Mouse (Mus musculus) hindbrain, embryonic 11.5 days (tissue): Measurements from ENCODE around the gene Fhl3. TPM values are rescaled to one million over a fixed set of nuclear protein-coding genes. Genes with fewer than 3 reads are reported as not detected.

Experiments
- ATAC-seq: fragments of 200-750 bp; cut with Nextera tagmentation; 2 replicates; pipeline ENCODE4 v1.8.0; 2017; ENCODE audit warnings: mild to moderate bottlenecking, moderate TSS enrichment, moderate library complexity; ENCODE audit not compliant: low FRiP score
- DNase-seq: peaks from one replicate; pipeline ENCODE4 v3.0.0-alpha.2; 2015; ENCODE audit warnings: low spot score
- H3K27ac ChIP-seq: fragments of 300-500 bp; sonication (generic); 2 replicates; pipeline ENCODE4 v1.5.1; 2014; ENCODE audit warnings: mild to moderate bottlenecking, low read depth, low read length
- H3K27me3 ChIP-seq: fragments of 300-500 bp; sonication (generic); 2 replicates; pipeline ENCODE4 v1.6.1; 2014; ENCODE audit warnings: mild to moderate bottlenecking, low read length, moderate library complexity, mixed read lengths; ENCODE audit not compliant: control insufficient read depth, insufficient read depth
- H3K36me3 ChIP-seq: fragments of 300-500 bp; sonication (generic); 2 replicates; pipeline ENCODE4 v1.6.1; 2014; ENCODE audit warnings: mild to moderate bottlenecking, low read length, moderate library complexity, mixed read lengths; ENCODE audit not compliant: control insufficient read depth, insufficient read depth
- H3K4me1 ChIP-seq: fragments of 300-500 bp; sonication (generic); replicated peaks from 2 replicates; pipeline ENCODE4 v1.6.1; 2014; ENCODE audit warnings: low read length, mixed read lengths; ENCODE audit not compliant: control insufficient read depth, insufficient read depth
- H3K4me2 ChIP-seq: fragments of 300-500 bp; sonication (generic); replicated peaks from 2 replicates; pipeline ENCODE4 v1.6.1; 2014; ENCODE audit warnings: mild to moderate bottlenecking, low read depth, low read length
- H3K4me3 ChIP-seq: fragments of 300-500 bp; sonication (generic); 2 replicates; pipeline ENCODE4 v1.5.1; 2014; ENCODE audit warnings: low read depth, low read length
- H3K9ac ChIP-seq: fragments of 300-500 bp; sonication (generic); 2 replicates; pipeline ENCODE4 v1.6.1; 2014; ENCODE audit warnings: low read depth, low read length
- H3K9me3 ChIP-seq: fragments of 300-500 bp; sonication (generic); 2 replicates; pipeline ENCODE4 v1.6.1; 2016; ENCODE audit warnings: low read length; ENCODE audit not compliant: control insufficient read depth
- WGBS: fragments of 180-500 bp; shearing (Covaris S2); extraction: QIAGEN DNeasy Blood & Tissue Kit; methylation state at CpG from one replicate; pipeline ENCODE4 v1.1.7; 2014; 5-methylcytosine and 5-hydroxymethylcytosine counted together
- microRNA counts: library from miRNA; unstranded; fragments of <30 nt; microRNA quantifications from one replicate; lab custom pipeline; 2015
- polyA plus RNA-seq: library from polyadenylated mRNA; unstranded; fragments of >200 nt; fragmentation: Nextera tagmentation; extraction: Ambion mirVana; gene quantifications from 2 replicates; pipeline ENCODE4 v1.2.1, GENCODE M21; 2014

Fhl3 gene
- polyA plus RNA-seq, 1 experiment from 2014 or later, result 4.7 TPM

DNA sequence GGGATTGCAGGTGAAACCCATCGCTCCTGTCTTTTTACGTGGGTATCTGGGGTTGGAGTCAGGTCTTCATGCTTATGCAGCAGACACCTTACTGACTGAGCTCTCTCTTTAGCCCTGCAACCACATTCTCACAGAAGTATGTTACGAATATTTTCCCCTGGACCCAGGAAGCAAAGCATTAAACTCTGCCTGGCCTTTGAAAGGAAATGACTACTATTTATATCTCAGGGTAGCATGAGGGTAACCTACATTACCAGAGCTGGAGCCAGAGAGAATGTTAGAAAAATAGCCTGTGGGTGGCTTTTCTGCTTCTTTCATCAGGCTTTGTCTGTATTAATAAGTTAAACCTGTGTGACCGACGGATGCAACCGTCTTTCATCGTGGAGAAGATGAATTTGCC lies 55.0 kb downstream of the Fhl3 start:
- 76% methylated on average over 7 of the region's 7 CpGs for WGBS
- H3K4me3 ChIP-seq, result no peak overlapping the region
- ATAC-seq, result no peak
- no peak overlapping the region for H3K4me2 ChIP-seq
- no peaks in the 10 kb centered on the region for H3K36me3 ChIP-seq
- no peak overlapping the region for H3K27ac ChIP-seq
- H3K9me3 ChIP-seq, result no peaks in the 10 kb centered on the region
- no peaks in the 10 kb centered on the region; the same call in 1 of the 2 replicates for H3K4me1 ChIP-seq
- H3K27me3 ChIP-seq, result no peaks in the 10 kb centered on the region
- H3K9ac ChIP-seq, result no peak overlapping the region
- no peak for DNase-seq

MicroRNA genes within 50 kb of the gene (microRNA counts, 519-probe panel; counts per million panel counts)
- microRNA mmu-miR-697 (lab: Ali Mortazavi, UCI) (not detected), microRNA mmu-miR-698 (lab: Ali Mortazavi, UCI) (not detected)

Other genes starting within 250 kb of the Fhl3 start
- 0.40 and 0.53 TPM in 2 replicates for gene 3100002H09Rik, start 89.9 kb upstream of the Fhl3 start, polyA plus RNA-seq
- 17.4 and 18.8 TPM in 2 replicates for gene Pou3f1, start 43.9 kb upstream of the Fhl3 start, polyA plus RNA-seq
- gene Utp11, start 7.1 kb upstream of the Fhl3 start, polyA plus RNA-seq, result 65.8 and 67.5 TPM in 2 replicates
- 197 and 210 TPM in 2 replicates for gene Sf3a3, start 14.1 kb downstream of the Fhl3 start, polyA plus RNA-seq
- 24.9 and 32.3 TPM in 2 replicates for gene Inpp5b, start 41.1 kb downstream of the Fhl3 start, polyA plus RNA-seq
- gene Mtf1, start 101.4 kb downstream of the Fhl3 start, polyA plus RNA-seq, result 15.1 and 15.9 TPM in 2 replicates
- gene Yrdc, start 150.0 kb downstream of the Fhl3 start, polyA plus RNA-seq, result 44.0 and 50.8 TPM in 2 replicates
- 55.0 and 55.9 TPM in 2 replicates for gene 1110065P20Rik, start 150.5 kb downstream of the Fhl3 start, polyA plus RNA-seq
- gene Maneal, start 161.5 kb downstream of the Fhl3 start, polyA plus RNA-seq, result 10.0 and 10.3 TPM in 2 replicates
- gene Epha10, start 180.2 kb downstream of the Fhl3 start, polyA plus RNA-seq, result 4.4 and 7.4 TPM in 2 replicates
- 4.2 and 5.5 TPM in 2 replicates for gene 9930104L06Rik, start 236.3 kb downstream of the Fhl3 start, polyA plus RNA-seq
- 192 and 195 TPM in 2 replicates for gene Cdca8, start 238.6 kb downstream of the Fhl3 start, polyA plus RNA-seq